Mouse (Mus musculus) intestine, postnatal 0 days (tissue): ENCODE results near the gene Frmd4b. TPM values are rescaled to one million over a fixed set of nuclear protein-coding genes. Genes with fewer than 3 reads are reported as not detected.

Source experiments
- ATAC-seq: fragments of 200-750 bp; cut with Nextera tagmentation; 2 replicates; pipeline ENCODE4 v1.8.0; 2017; ENCODE audit warnings: mild to moderate bottlenecking, moderate TSS enrichment, moderate library complexity
- H3K27ac ChIP-seq: fragments of 300-500 bp; sonication (generic); 2 replicates; pipeline ENCODE4 v1.5.1; 2014; ENCODE audit warnings: mild to moderate bottlenecking, low read depth, low read length, moderate library complexity
- H3K27me3 ChIP-seq: fragments of 300-500 bp; sonication (generic); replicated peaks from 2 replicates; pipeline ENCODE4 v1.6.1; 2014; ENCODE audit warnings: low read length, mixed read lengths; ENCODE audit not compliant: control insufficient read depth, insufficient read depth
- H3K36me3 ChIP-seq: fragments of 300-500 bp; sonication (generic); 2 replicates; pipeline ENCODE4 v1.6.1; 2014; ENCODE audit warnings: mild to moderate bottlenecking, moderate library complexity; ENCODE audit not compliant: control insufficient read depth, insufficient read depth
- H3K4me1 ChIP-seq: fragments of 300-500 bp; sonication (generic); replicated peaks from 2 replicates; pipeline ENCODE4 v1.6.1; 2014; ENCODE audit warnings: antibody characterized with exemption, low read length, mixed read lengths; ENCODE audit not compliant: control insufficient read depth, insufficient read depth
- H3K4me2 ChIP-seq: fragments of 300-500 bp; sonication (generic); replicated peaks from 2 replicates; pipeline ENCODE4 v1.6.1; 2014; ENCODE audit warnings: low read depth, mild to moderate bottlenecking, moderate library complexity
- H3K4me3 ChIP-seq: fragments of 300-500 bp; sonication (generic); 2 replicates; pipeline ENCODE4 v1.5.1; 2014; ENCODE audit warnings: low read depth, low read length
- H3K9ac ChIP-seq: fragments of 300-500 bp; sonication (generic); 2 replicates; pipeline ENCODE4 v1.6.1; 2014; ENCODE audit warnings: mild to moderate bottlenecking, low read depth, low read length
- H3K9me3 ChIP-seq: fragments of 300-500 bp; sonication (generic); 2 replicates; pipeline ENCODE4 v1.6.1; 2016; ENCODE audit warnings: mixed run types; ENCODE audit not compliant: control insufficient read depth
- CTCF ChIP-seq: sonication (generic); IDR thresholded peaks from 2 replicates; pipeline ENCODE4 v1.5.1; 2016; ENCODE audit warnings: low read depth, mild to moderate bottlenecking, control low read depth, antibody characterized with exemption, moderate library complexity
- WGBS: fragments of 180-500 bp; shearing (Covaris S2); extraction: QIAGEN DNeasy Blood & Tissue Kit; methylation state at CpG from one replicate; pipeline ENCODE4 v1.1.7; 2014; 5-methylcytosine and 5-hydroxymethylcytosine counted together
- polyA plus RNA-seq: library from polyadenylated mRNA; unstranded; fragments of >200 nt; fragmentation: Nextera tagmentation; extraction: Ambion mirVana; gene quantifications from 2 replicates; pipeline ENCODE4 v1.2.1, GENCODE M21; 2015

The Frmd4b gene
- polyA plus RNA-seq, 1 experiment from 2014 or later = 5.1 TPM

DNA sequence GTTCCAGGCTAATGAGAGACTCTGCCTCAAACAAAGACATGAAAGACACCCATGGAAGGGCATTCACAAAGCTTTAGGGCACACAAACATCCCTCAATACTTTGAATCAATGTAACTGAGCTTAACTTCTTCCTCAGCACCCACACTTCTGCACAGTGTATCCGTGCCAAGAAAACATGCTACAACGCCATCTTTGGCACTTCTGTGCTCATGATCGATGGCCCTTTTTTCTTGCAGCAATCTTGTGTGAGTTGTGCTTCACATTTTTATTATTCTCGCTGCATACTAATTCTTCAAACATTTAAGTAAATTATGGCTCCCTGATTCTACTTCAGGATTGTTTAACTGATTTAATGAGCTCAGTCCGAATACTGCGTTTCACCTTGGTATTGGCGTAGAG is 61.7 kb downstream of the Frmd4b start:
- no peak for ATAC-seq
- H3K9me3 ChIP-seq = no peaks in the 10 kb centered on the region
- H3K4me2 ChIP-seq = no peak overlapping the region
- H3K27ac ChIP-seq = no peak overlapping the region
- WGBS = 95% methylated on average over 7 of the region's 7 CpGs
- no peak overlapping the region for H3K9ac ChIP-seq
- H3K36me3 ChIP-seq = no peaks in the 10 kb centered on the region
- no peaks in the 10 kb centered on the region for H3K4me1 ChIP-seq
- no peak for TF ChIP-seq CTCF
- H3K27me3 ChIP-seq = no peaks in the 10 kb centered on the region
- H3K4me3 ChIP-seq = no peak overlapping the region

DNA sequence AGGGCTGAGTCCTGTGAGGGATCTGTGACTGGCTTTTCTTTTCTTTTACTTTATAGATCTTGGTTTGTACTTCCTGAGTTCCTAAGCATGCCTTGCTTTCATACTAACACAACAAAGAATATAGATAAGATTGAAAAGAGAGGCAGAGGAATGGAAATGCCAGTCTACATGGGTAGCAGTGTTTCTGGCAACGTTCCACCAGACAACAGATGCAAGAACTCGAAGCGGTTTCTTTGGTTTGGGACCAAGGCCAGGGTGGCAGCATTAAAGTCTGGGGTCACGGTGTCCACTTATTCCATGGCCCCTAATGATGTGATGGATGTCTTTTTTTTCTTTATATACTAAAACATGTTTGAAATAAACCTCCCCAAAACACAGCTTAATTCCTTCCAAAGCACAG is 63.9 kb downstream of the Frmd4b start:
- WGBS = 75% methylated on average over 4 of the region's 4 CpGs

DNA sequence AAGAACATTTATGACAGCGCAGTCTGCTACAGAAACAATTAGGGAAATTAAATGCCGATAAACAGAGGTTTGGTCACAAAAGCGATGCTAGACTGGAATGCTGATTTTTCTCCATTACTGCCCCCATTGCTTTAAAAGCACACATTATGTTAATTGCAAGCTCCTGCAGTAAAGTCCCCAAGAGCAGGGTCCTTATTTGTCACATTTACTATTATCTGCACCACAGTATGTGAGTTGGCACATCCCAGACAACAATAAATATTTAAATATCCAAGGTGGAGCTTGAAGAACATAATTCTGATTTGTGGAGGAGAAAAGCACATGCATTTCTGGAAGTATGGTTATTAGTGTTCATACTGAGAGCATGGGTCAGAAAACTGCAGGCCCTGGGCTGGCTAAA is 64.8 kb downstream of the Frmd4b start:
- no peaks in the 10 kb centered on the region for H3K36me3 ChIP-seq
- H3K4me2 ChIP-seq = no peak overlapping the region
- no peak for ATAC-seq
- H3K4me3 ChIP-seq = no peak overlapping the region
- H3K4me1 ChIP-seq = no peaks in the 10 kb centered on the region
- TF ChIP-seq CTCF = no peak
- no peaks in the 10 kb centered on the region for H3K27me3 ChIP-seq
- 91% methylated on average over 3 of the region's 3 CpGs for WGBS
- no peak overlapping the region for H3K9ac ChIP-seq
- H3K9me3 ChIP-seq = no peaks in the 10 kb centered on the region
- H3K27ac ChIP-seq = no peak overlapping the region

More for the DNA sequence above, 63.9 kb downstream of the Frmd4b start:
- H3K4me2 ChIP-seq = no peak overlapping the region
- ATAC-seq = no peak
- H3K36me3 ChIP-seq = no peaks in the 10 kb centered on the region
- H3K9me3 ChIP-seq = no peaks in the 10 kb centered on the region
- no peaks in the 10 kb centered on the region for H3K4me1 ChIP-seq
- H3K27me3 ChIP-seq = no peaks in the 10 kb centered on the region
- no peak overlapping the region for H3K4me3 ChIP-seq
- no peak overlapping the region for H3K9ac ChIP-seq
- no peak overlapping the region for H3K27ac ChIP-seq
- TF ChIP-seq CTCF = no peak

DNA sequence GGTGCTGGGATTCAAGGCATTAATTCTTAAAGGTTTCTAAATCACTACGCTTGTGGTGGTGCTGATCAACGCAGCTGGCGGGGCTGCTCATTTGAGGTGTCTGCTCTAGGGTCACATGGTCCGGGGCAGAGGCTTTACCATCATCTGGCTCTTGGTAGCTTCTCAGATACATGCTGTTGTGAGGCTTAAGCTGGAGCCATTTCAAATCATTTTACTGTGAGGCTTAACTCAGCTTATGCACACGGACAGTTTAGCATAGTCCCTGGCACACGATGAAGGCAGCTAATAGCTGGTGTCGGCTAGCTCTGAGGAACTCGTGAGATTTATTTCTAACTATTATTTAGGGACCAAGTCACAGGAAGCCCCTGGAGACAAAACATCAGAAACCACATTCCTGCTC is 65.5 kb downstream of the Frmd4b start:
- no peak overlapping the region for H3K9ac ChIP-seq
- no peaks in the 10 kb centered on the region for H3K36me3 ChIP-seq
- H3K27ac ChIP-seq = no peak overlapping the region
- H3K4me3 ChIP-seq = no peak overlapping the region
- WGBS = 63% methylated on average over 8 of the region's 8 CpGs
- H3K9me3 ChIP-seq = no peaks in the 10 kb centered on the region
- TF ChIP-seq CTCF = no peak
- ATAC-seq = no peak
- H3K4me2 ChIP-seq = no peak overlapping the region
- H3K27me3 ChIP-seq = no peaks in the 10 kb centered on the region
- H3K4me1 ChIP-seq = no peaks in the 10 kb centered on the region

GRCm38 (mm10) chr6:97551161-97551560 is 66.2 kb downstream of the Frmd4b start:
- 84% methylated on average over 4 of the region's 4 CpGs for WGBS
- no peaks in the 10 kb centered on the region for H3K4me1 ChIP-seq
- H3K4me2 ChIP-seq = no peak overlapping the region
- TF ChIP-seq CTCF = no peak
- ATAC-seq = no peak
- no peaks in the 10 kb centered on the region for H3K9me3 ChIP-seq
- no peaks in the 10 kb centered on the region for H3K36me3 ChIP-seq
- no peak overlapping the region for H3K4me3 ChIP-seq
- no peaks in the 10 kb centered on the region for H3K27me3 ChIP-seq
- no peak overlapping the region for H3K9ac ChIP-seq
- H3K27ac ChIP-seq = no peak overlapping the region

DNA sequence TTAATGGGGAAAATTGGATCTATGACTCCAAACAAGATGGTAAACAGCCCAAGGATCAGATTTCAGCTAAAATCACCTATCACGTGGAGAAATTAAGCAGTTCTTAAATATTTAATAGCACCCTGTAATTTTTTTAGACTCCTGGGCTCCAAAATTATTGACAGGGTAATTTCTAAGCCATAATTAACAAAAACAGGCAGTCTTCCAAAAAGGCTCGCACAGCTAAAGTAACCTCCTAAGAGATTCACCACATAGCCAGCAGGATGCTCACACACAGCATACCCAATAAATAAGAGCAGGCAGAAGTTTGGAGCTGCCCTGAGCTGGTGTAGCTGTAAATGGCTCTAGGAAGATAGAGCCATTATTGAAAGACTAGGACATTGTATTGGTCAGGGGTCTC is 76.9 kb downstream of the Frmd4b start:
- no peak for TF ChIP-seq CTCF
- no peak overlapping the region for H3K4me2 ChIP-seq
- no peak for ATAC-seq
- H3K9ac ChIP-seq = no peak overlapping the region
- H3K36me3 ChIP-seq = no peaks in the 10 kb centered on the region
- no peaks in the 10 kb centered on the region for H3K4me1 ChIP-seq
- WGBS = 76% methylated on average over 2 of the region's 2 CpGs
- no peaks in the 10 kb centered on the region for H3K9me3 ChIP-seq
- H3K27ac ChIP-seq = no peak overlapping the region
- no peaks in the 10 kb centered on the region for H3K27me3 ChIP-seq
- no peak overlapping the region for H3K4me3 ChIP-seq

DNA sequence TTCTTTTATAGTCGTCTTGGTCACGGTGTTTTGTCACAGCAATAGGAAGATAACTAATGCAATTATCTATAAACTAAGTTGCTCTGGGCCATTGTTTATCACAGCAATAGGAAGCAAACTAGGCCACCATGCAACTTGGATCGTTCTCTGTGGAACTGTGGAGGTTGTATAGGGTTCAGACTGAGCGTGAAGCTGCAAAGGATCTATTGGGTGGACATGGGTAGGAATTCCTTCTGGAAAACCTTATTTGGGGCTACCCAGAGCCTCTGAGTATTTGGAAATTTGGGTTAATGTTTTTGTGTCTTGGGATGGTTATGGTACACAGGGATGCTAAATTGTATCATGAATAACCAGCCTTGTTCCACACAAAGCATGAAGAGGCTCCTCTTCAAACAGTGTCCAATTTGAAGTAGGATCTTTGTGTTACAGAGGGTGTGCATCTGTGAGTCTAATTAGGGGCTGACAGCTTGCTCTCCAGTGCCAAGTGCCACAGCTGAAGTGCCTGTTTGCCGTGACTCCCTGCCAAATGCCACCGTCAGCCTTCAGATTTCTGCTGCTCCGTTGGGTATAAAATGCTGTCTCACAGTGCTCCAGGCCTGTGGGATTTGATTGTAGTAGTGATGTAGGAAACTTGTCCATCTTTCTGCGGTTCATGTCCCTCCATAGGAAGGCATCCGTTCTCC is 81.4 kb downstream of the Frmd4b start:
- Histone ChIP-seq H3K27me3 (no peaks in the 10 kb centered on the region), H3K4me1 (no peaks in the 10 kb centered on the region), H3K9ac (no peak overlapping the region), H3K27ac (no peak overlapping the region), H3K4me2 (no peak overlapping the region), H3K36me3 (no peaks in the 10 kb centered on the region), H3K9me3 (no peaks in the 10 kb centered on the region), H3K4me3 (no peak overlapping the region)
- TF ChIP-seq CTCF = no peak
- no peak for ATAC-seq
- 92% methylated on average over 9 of the region's 9 CpGs for WGBS
